Mouse (Mus musculus) central nervous system, embryonic 18 days (tissue): Measurements from ENCODE around the gene Drd3. TPM values are rescaled to one million over a fixed set of nuclear protein-coding genes. Genes with fewer than 3 reads are reported as not detected.

ENCODE experiments used
- polyA plus RNA-seq: library from polyadenylated mRNA; depleted of rRNA; stranded (reverse); fragments of >200 nt; gene quantifications from 2 replicates; pipeline ENCODE4 v1.2.3, GENCODE M21; 2012; rRNA removed

Drd3 gene
- 0.12 and 0.23 TPM in 2 replicates for polyA plus RNA-seq

DNA sequence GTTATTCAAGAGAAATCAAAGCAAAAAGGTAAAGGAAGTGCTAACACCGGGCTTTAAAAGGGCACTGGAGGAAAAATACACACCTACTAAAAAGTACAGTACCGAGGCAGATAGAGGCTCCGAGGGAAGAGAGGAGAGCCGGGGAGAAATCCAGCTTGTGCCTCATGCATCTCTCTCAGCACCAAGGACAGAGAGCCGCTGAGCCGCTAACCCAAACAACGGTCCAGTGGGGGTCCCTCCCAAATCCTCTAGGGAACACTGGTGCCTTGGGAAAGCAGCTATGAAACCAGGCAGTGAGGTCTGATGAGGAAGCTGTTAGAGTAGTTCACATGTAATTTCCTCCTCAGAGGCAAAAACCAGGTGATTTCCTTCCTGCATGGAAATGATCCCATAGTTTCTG is at the start of gene Drd3:
Drd3 (plus strand) TSS at position 276 of the 400 bp plus-strand sequence.

Other genes starting within 250 kb of the Drd3 start
- not detected in 2 replicates for gene Tigit, start 89.9 kb upstream of the Drd3 start, polyA plus RNA-seq
- 1.6 and 2.9 TPM in 2 replicates for gene Ccdc191, start 135.8 kb downstream of the Drd3 start, polyA plus RNA-seq
- 42.7 and 50.6 TPM in 2 replicates for gene Qtrt2, start 172.8 kb downstream of the Drd3 start, polyA plus RNA-seq
- 8.9 and 9.7 TPM in 2 replicates for gene Zdhhc23, start 225.8 kb downstream of the Drd3 start, polyA plus RNA-seq